Mouse (Mus musculus): ENCODE data around the gene Slc22a1.

- TF ChIP-seq CTCF (IDR thresholded peaks at IDR 0.05): no peak
- 0 out of 2 replicates have a peak, but pooled peaks have one; percentile 13 for TF ChIP-seq POLR2A (IDR thresholded peaks at IDR 0.05; ENCODE audit: insufficient read depth, low read depth, low read length)
- 0 out of 2 replicates have a peak, but pooled peaks have one; percentile 16 for TF ChIP-seq EP300 (IDR thresholded peaks at IDR 0.05; ENCODE audit: insufficient read depth, low read depth, low read length)
These were observed 47.0 kb upstream of the Slc22a1 start for GRCm38 (mm10) chr17:12722622-12723021.
